Mouse (Mus musculus) heart, postnatal 0 days (tissue): ENCODE data around the gene Osbpl3.

Experiments used
- CTCF ChIP-seq: IDR thresholded peaks from 2 replicates; pipeline ENCODE4 v1.5.1; 2016; ENCODE audit warnings: antibody characterized with exemption, control low read depth, low read depth
- EP300 ChIP-seq: IDR thresholded peaks from 2 replicates; pipeline ENCODE4 v1.6.1; 2016; ENCODE audit warnings: antibody characterized with exemption, low read depth

DNA sequence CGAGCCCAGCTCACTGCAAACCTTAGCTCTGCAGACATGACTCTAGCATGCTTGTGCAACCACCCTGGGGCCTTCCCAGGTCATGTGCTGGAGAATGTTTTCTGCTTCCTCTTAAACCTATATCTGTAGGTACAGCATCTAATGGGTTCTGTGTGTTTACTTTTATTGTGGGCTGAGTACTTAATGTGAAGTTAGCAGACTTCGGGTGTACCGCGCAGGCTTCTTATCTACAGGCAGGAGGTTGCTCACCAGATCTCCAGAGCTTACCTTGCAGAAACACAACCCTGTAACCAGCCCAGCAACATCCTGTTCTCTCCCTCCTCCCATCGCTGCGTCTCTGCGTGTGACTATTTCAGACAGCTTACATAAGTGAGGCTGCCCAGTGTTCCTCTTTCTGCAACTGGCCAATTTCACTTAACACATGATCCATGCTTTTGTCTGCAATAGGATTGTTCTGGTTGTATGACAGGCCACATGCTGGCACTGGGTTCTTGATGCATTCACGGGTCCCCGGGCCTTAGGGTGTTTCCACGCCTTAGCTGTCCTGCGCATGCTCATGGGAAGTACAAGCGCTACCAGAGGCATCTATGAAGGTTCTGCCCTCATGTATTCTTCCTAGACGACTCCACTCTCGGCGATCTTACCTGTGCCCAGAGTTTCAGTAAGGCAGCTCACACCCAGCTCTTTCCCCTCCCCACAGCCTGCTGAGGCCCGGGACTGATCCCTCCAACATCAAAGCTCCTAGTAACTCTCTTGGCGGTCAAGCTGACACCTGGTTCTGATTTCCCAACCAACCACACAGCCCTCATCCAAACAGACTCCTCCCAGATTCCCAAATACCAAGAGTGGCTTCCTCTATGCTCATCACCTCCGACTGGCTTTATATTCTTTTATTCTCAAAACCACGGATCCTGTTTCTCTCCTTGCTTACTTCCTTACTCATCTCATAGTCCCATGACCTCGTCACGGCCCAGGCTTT lies 78.0 kb downstream of the Osbpl3 start:
- TF ChIP-seq CTCF, result no peak
- TF ChIP-seq EP300, result no peak
